Mouse (Mus musculus) heart, adult 2 months (tissue): ENCODE data around the gene Galp. TPM values are rescaled to one million over a fixed set of nuclear protein-coding genes. Genes with fewer than 3 reads are reported as not detected.
"Not testable (repeated sequence)": the region's sequence is repeated elsewhere in the genome, so short reads cannot be mapped to it uniquely, and the experiment has no call there.

Source experiments
- DNase-seq, 2 experiments: peaks; one replicate each; pipeline ENCODE4 v3.0.0; 2021
- H3K27ac ChIP-seq: fragments of 200-600 bp; 2 replicates; pipeline ENCODE4 v1.8.1; 2022
- H3K27me3 ChIP-seq: fragments of 200-500 bp; 2 replicates; pipeline ENCODE4 v1.6.1; 2012; ENCODE audit warnings: mild to moderate bottlenecking, low read length, inconsistent platforms, mixed read lengths; ENCODE audit not compliant: control insufficient read depth, insufficient read depth
- H3K36me3 ChIP-seq: fragments of 200-500 bp; 2 replicates; pipeline ENCODE4 v1.6.1; 2012; ENCODE audit warnings: low read length, inconsistent platforms; ENCODE audit not compliant: control insufficient read depth, insufficient read depth
- H3K4me1 ChIP-seq: fragments of 200-500 bp; 2 replicates; pipeline ENCODE4 v1.6.1; 2011; ENCODE audit warnings: low read length; ENCODE audit not compliant: control insufficient read depth, insufficient read depth
- H3K4me3 ChIP-seq: fragments of 200-600 bp; 2 replicates; pipeline ENCODE4 v1.8.1; 2022
- H3K79me2 ChIP-seq: fragments of 200-500 bp; replicated peaks from 2 replicates; pipeline ENCODE4 v1.6.1; 2012; ENCODE audit warnings: mild to moderate bottlenecking, inconsistent platforms, low read length, moderate library complexity, mixed read lengths; ENCODE audit not compliant: control insufficient read depth, insufficient read depth
- H3K9ac ChIP-seq: fragments of 200-500 bp; 2 replicates; pipeline ENCODE4 v1.6.1; 2012; ENCODE audit warnings: low read depth, mild to moderate bottlenecking, control low read depth, inconsistent platforms, low read length, mixed read lengths
- CTCF ChIP-seq: fragments of 200-600 bp; IDR thresholded peaks from 2 replicates; pipeline ENCODE4 v1.8.1; 2022; ENCODE audit warnings: antibody characterized with exemption, mild to moderate bottlenecking, moderate library complexity
- EP300 ChIP-seq: fragments of 200-500 bp; IDR thresholded peaks from 2 replicates; pipeline ENCODE4 v1.6.1; 2011; ENCODE audit warnings: low read depth, low read length, control low read depth; ENCODE audit not compliant: insufficient read depth
- POLR2A ChIP-seq: fragments of 200-500 bp; IDR thresholded peaks from 2 replicates; pipeline ENCODE4 v1.6.1; 2011; ENCODE audit warnings: mild to moderate bottlenecking, low read depth, low read length, control low read depth; ENCODE audit not compliant: insufficient read depth
- WGBS: fragments of 180-500 bp; shearing (Covaris S2); methylation state at CpG from one replicate; pipeline ENCODE4 v1.1.7; 2018; 5-methylcytosine and 5-hydroxymethylcytosine counted together
- intact Hi-C: fragments of 180-260 bp; cut with DNase I; formaldehyde crosslinking; loops from one replicate; pipeline ENCODE4 v1.15.1; 2025
- polyA plus RNA-seq: library from polyadenylated mRNA; depleted of rRNA; stranded (reverse); fragments of >200 nt; gene quantifications from 2 replicates; pipeline ENCODE4 v1.2.3, GENCODE M21; 2012
- total RNA-seq, 2 experiments: library from RNA; stranded (reverse); gene quantifications; 2 replicates each; pipeline ENCODE4 v1.2.3; 2021

Gene Galp
- total and polyA plus RNA-seq, 3 experiments: not detected

DNA sequence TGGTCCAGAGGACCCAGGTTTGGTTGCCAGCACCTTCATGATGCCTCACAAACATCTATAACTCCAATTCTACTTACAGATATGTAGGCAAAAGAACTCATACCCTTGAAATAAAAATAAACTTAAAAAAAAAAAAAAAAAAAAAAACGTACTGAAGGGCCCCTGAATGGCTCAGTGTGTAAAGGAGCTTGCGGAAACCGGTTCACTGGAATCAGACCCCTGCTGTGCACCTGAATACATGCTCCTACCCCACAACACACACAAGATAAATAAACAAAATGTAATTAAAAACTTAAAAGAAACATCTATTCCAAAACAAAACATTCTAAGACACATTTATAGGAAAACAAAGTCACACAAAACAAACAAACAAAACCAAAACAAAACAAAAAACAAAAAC lies 23.3 kb downstream of the Galp start:
- DNase-seq: no peak
- no peak overlapping the region for H3K4me3 ChIP-seq
- no peak overlapping the region for H3K9ac ChIP-seq
- no peaks in the 10 kb centered on the region for H3K36me3 ChIP-seq
- no peak overlapping the region for H3K27ac ChIP-seq
- TF ChIP-seq CTCF (no peak), EP300 (no peak), POLR2A (no peak)
- no peaks in the 10 kb centered on the region for H3K4me1 ChIP-seq
- intact Hi-C loops: no loop called here
- no peaks in the 10 kb centered on the region for H3K79me2 ChIP-seq
- 51% methylated on average over 3 of the region's 3 CpGs for WGBS
- no peaks in the 10 kb centered on the region for H3K27me3 ChIP-seq

DNA sequence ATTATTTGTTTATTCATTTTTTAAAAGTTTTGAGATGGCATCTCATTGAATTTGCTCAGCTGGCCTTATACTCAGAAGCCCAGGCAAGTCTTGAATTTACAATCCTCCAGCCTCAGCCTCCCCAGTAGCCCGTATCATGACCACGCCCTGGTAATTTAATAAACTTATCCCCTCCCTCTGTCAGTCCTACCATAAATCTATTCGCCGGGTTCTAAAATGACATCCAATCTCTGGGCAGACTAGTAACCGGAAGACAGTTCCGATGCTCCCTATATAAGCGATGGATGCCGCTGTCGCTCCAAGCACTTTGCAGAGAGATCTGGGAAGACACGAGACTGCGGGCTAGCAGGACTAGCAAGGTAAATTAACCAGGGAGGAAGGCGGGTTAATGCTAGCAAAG lies 25.1 kb downstream of the Galp start, which contains the start of gene Zscan5b:
Gene Zscan5b, plus strand, starts transcription at position 301 of the 400 bp plus-strand sequence.
- 89% methylated on average over 12 of the region's 12 CpGs for WGBS
- TF ChIP-seq POLR2A (no peak), CTCF (no peak), EP300 (no peak)
- Histone ChIP-seq H3K27me3 (no peaks in the 10 kb centered on the region), H3K4me3 (no peak within 1 kb of the TSS), H3K27ac (no peak within 1 kb of the TSS), H3K4me1 (no peaks in the 10 kb centered on the region), H3K79me2 (no peaks in the 10 kb centered on the region), H3K9ac (no peak within 1 kb of the TSS), H3K36me3 (no peaks in the 10 kb centered on the region)
- intact Hi-C loops: no loop called here
- DNase-seq: no peak

DNA sequence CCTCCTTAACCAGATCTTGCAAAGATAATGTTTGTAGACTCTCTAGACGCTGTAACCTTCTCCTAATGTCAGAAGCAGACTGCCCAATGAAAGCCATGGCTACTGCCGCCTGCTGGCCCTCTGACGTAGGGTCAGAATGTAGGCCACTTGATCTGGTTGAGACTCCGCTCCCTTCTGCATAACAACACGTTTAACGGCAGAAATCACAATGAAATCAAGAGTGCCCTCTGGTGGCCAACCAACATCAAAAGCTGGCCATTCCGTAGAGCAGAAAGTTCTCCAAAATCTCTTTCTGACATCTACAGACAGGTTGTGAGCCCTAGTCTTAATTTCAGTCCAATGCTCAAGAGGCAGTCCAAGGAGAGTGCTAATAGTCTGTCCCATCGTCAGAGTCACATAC lies 31.6 kb downstream of the Galp start:
- intact Hi-C loops, H3K36me3 ChIP-seq, H3K27me3 ChIP-seq, DNase-seq, H3K27ac ChIP-seq, H3K79me2 ChIP-seq, H3K4me3 ChIP-seq, H3K9ac ChIP-seq, H3K4me1 ChIP-seq: not testable (repeated sequence)
- TF ChIP-seq CTCF: peak; percentile 24; the same call in 1 of the 2 replicates
- WGBS: 44% methylated on average over 8 of the region's 8 CpGs

DNA sequence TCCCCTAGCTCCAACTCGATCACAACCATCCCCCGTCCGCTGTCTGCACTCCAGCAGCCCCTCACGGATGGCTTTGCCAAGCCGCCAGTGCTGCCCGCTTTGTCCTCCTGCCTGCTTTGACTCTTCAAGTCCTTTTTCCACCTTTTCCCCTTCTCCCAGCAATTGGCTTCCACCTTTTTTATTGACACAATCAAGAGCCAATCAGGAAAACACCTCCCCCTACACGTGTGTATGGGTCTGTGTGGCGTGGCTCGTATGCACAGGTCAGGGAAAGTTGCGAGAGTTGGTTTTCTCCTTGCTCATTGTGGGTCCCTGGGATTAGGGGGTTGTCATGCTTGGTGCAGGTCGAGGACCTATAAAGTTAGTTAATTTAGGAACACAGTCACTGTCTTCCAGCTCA lies 42.9 kb downstream of the Galp start:
- Histone ChIP-seq H3K27me3 (no peaks in the 10 kb centered on the region), H3K4me3 (no peak overlapping the region), H3K79me2 (no peaks in the 10 kb centered on the region), H3K4me1 (no peaks in the 10 kb centered on the region), H3K27ac (no peak overlapping the region), H3K9ac (no peak overlapping the region), H3K36me3 (no peaks in the 10 kb centered on the region)
- 37% methylated on average over 11 of the region's 11 CpGs for WGBS
- intact Hi-C loops: no loop called here
- no peak for TF ChIP-seq CTCF
- TF ChIP-seq POLR2A: no peak
- TF ChIP-seq EP300: no peak
- DNase-seq: no peak

DNA sequence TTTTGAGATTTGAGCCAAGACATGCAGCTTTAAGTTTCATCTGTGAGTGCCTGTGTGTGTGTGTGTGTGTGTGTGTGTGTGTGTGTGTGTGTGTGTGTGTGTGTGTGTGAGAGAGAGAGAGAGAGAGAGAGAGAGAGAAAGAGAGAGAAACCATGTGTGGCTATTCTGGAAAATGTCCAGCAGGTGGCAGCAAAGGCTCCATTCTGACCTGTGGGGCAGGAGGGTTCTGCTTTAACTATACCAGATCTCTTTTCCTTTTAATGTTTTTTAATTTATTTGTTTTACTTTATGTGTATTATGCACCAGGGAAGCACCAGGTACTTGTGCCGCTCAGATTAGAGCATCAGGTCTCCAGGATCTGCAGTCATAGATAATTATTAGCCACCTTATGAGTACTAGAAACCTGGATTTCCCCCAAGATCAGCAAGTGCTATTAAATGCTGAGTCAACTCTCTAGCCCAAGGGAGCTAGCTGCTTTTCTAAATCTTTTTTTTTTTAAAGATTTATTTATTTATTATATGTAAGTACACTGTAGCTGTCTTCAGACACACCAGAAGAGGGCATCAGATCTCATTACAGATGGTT lies 44.0 kb downstream of the Galp start:
- not testable (repeated sequence) for H3K36me3 ChIP-seq, H3K27me3 ChIP-seq, H3K4me1 ChIP-seq, H3K9ac ChIP-seq, H3K4me3 ChIP-seq, H3K79me2 ChIP-seq, H3K27ac ChIP-seq
- peak; percentile 62 for TF ChIP-seq CTCF
- peak in 1 of 2 experiments; percentile 8 for DNase-seq
- 7% methylated on average over 1 of the region's 1 CpGs for WGBS
- intact Hi-C loops: loop anchor here (1.0 kb wide), 1 partner anchor 41 kb away; no protein-coding TSS in a partner anchor

DNA sequence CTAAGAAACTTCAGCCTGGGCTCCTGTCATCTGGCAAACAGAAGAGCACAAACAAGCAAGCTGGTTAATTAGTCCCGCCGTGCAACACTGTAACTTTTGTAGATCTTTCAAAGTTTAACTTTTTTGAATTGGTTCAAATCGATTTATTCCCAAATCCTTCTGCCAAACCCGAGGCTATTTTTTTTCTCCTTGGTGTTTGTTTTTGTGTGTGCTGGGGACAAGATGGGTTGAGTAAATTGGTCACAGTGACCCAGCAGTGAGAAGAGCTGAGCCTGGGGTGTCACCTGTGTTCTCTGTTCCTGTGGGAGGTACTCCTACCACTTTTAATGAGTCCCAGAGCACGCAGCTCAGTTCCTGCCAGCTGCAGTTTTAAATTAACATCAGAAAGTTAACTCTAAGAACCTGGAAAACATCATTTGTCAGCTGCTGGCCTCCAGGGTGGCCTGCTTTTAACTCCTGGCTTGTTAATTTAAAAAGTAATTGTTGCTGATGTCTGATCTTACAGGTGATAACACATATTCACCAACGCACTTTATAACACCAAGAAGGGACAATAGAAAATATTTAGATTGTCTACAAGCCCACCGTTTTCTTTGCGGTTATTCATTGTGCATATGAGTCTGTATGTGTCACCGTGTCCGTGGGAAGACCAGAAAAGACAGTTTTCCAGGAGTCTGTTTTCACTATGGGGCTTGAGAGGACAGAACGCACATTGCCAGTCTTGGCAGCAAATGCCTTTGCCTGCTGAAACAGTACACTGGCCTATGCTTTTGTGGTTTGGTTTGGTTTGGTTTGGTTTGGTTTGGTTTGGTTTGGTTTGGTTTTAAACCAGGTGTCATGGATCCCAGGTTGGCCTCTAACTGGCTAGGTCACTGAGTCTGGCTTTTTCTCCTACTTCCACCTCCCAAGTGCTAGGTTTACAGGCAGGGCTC lies 47.7 kb downstream of the Galp start:
- no peak overlapping the region for H3K27ac ChIP-seq
- no peak for DNase-seq
- no peak for TF ChIP-seq POLR2A
- no peak for TF ChIP-seq EP300
- no peak for TF ChIP-seq CTCF
- H3K36me3 ChIP-seq: no peaks in the 10 kb centered on the region
- no peaks in the 10 kb centered on the region for H3K79me2 ChIP-seq
- H3K4me1 ChIP-seq: no peaks in the 10 kb centered on the region
- H3K27me3 ChIP-seq: no peaks in the 10 kb centered on the region; the same call in 1 of the 2 replicates
- no peak overlapping the region for H3K9ac ChIP-seq
- H3K4me3 ChIP-seq: no peak overlapping the region
- intact Hi-C loops: no loop called here
- 32% methylated on average over 11 of the region's 11 CpGs for WGBS
